Mouse (Mus musculus): ENCODE measurements around the gene Atp6v1g2. TPM values are rescaled to one million over a fixed set of nuclear protein-coding genes. Genes with fewer than 3 reads are reported as not detected.
"Not testable (repeated sequence)": the region's sequence is repeated elsewhere in the genome, so short reads cannot be mapped to it uniquely, and the experiment has no call there.

Atp6v1g2 gene
- polyA plus RNA-seq, 1 experiment from 2014 or later: 9.4 TPM

- H3K9ac ChIP-seq: no peak overlapping the region
- 99% methylated on average over 4 of the region's 4 CpGs for WGBS
- no peaks in the 10 kb centered on the region for H3K27me3 ChIP-seq
- peaks cover 36% of the 10 kb centered on the region for H3K36me3 ChIP-seq
- H3K4me1 ChIP-seq (replicated peaks): peaks cover 22% of the 10 kb centered on the region
- ATAC-seq (replicated peaks; ENCODE audit: insufficient number of reproducible peaks, insufficient read depth, low FRiP score, low read depth): no peak
- no peaks in the 10 kb centered on the region for H3K9me3 ChIP-seq (replicated peaks)
- no peak overlapping the region for H3K27ac ChIP-seq
- H3K4me3 ChIP-seq: no peak overlapping the region
- H3K4me2 ChIP-seq: no peak overlapping the region
These were observed 8.8 kb upstream of the Atp6v1g2 start for GRCm38 (mm10) chr17:35224641-35225040.

GRCm38 (mm10) chr17:35225456-35225855 is 8.0 kb upstream of the Atp6v1g2 start:
- Histone ChIP-seq H3K27ac (no peak overlapping the region), H3K4me1 (replicated peaks) (peaks cover 14% of the 10 kb centered on the region), H3K9me3 (replicated peaks) (no peaks in the 10 kb centered on the region), H3K9ac (no peak overlapping the region), H3K36me3 (peaks cover 37% of the 10 kb centered on the region), H3K27me3 (no peaks in the 10 kb centered on the region), H3K4me3 (no peak overlapping the region), H3K4me2 (no peak overlapping the region)
- 90% methylated on average over 5 of the region's 5 CpGs for WGBS
- ATAC-seq (replicated peaks; ENCODE audit: insufficient number of reproducible peaks, insufficient read depth, low FRiP score, low read depth): no peak

GRCm38 (mm10) chr17:35226561-35227046 is 6.9 kb upstream of the Atp6v1g2 start:
- no peak overlapping the region for H3K27ac ChIP-seq
- WGBS: 74% methylated on average over 14 of the region's 14 CpGs
- no peak overlapping the region for H3K4me2 ChIP-seq
- no peak overlapping the region for H3K4me3 ChIP-seq
- 0 out of 2 replicates have a peak, but pooled peaks cover 7% of the 10 kb centered on the region for H3K4me1 ChIP-seq (replicated peaks)
- H3K36me3 ChIP-seq: peaks cover 42% of the 10 kb centered on the region
- no peaks in the 10 kb centered on the region for H3K27me3 ChIP-seq
- H3K9me3 ChIP-seq (replicated peaks): no peaks in the 10 kb centered on the region
- no peak for ATAC-seq (replicated peaks; ENCODE audit: insufficient number of reproducible peaks, insufficient read depth, low FRiP score, low read depth)
- no peak overlapping the region for H3K9ac ChIP-seq

- 87% methylated on average over 10 of the region's 10 CpGs for WGBS
- Histone ChIP-seq H3K4me3 (no peak overlapping the region), H3K9ac (no peak overlapping the region), H3K27me3 (no peaks in the 10 kb centered on the region), H3K36me3 (peaks cover 37% of the 10 kb centered on the region), H3K4me2 (no peak overlapping the region), H3K27ac (no peak overlapping the region), H3K9me3 (replicated peaks) (no peaks in the 10 kb centered on the region), H3K4me1 (replicated peaks) (peaks cover 37% of the 10 kb centered on the region)
- no peak for ATAC-seq (replicated peaks; ENCODE audit: insufficient number of reproducible peaks, insufficient read depth, low FRiP score, low read depth)
These were observed 2.4 kb upstream of the Atp6v1g2 start for GRCm38 (mm10) chr17:35231022-35231421.

GRCm38 (mm10) chr17:35232043-35232442 is 1.4 kb upstream of the Atp6v1g2 start:
- WGBS: 10% methylated on average over 12 of the region's 12 CpGs

GRCm38 (mm10) chr17:35232659-35233058 is 801 bp upstream of the Atp6v1g2 start:
- Histone ChIP-seq H3K4me1 (replicated peaks) (peaks cover 34% of the 10 kb centered on the region), H3K9me3 (replicated peaks) (no peaks in the 10 kb centered on the region), H3K9ac (no peak overlapping the region), H3K27me3 (no peaks in the 10 kb centered on the region), H3K4me3 (no peak overlapping the region), H3K36me3 (peaks cover 29% of the 10 kb centered on the region), H3K4me2 (no peak overlapping the region; the same call in 1 of the 2 replicates), H3K27ac (peak overlapping the region; percentile 96)
- 68% methylated on average over 5 of the region's 5 CpGs for WGBS
- no peak for ATAC-seq (replicated peaks; ENCODE audit: insufficient number of reproducible peaks, insufficient read depth, low FRiP score, low read depth)

More at GRCm38 (mm10) chr17:35232043-35232442, 1.4 kb upstream of the Atp6v1g2 start:
- no peak overlapping the region for H3K4me3 ChIP-seq
- H3K27ac ChIP-seq: peak overlapping the region; percentile 96; the same call in 1 of the 2 replicates
- H3K4me2 ChIP-seq: no peak overlapping the region
- H3K27me3 ChIP-seq: no peaks in the 10 kb centered on the region
- peaks cover 35% of the 10 kb centered on the region for H3K36me3 ChIP-seq
- H3K9ac ChIP-seq: no peak overlapping the region
- no peak for ATAC-seq (replicated peaks; ENCODE audit: insufficient number of reproducible peaks, insufficient read depth, low FRiP score, low read depth)
- H3K9me3 ChIP-seq (replicated peaks): no peaks in the 10 kb centered on the region
- peaks cover 34% of the 10 kb centered on the region for H3K4me1 ChIP-seq (replicated peaks)

- H3K4me1 ChIP-seq (replicated peaks): peaks cover 34% of the 10 kb centered on the region
- H3K36me3 ChIP-seq: peaks cover 19% of the 10 kb centered on the region
- 80% methylated on average over 7 of the region's 7 CpGs for WGBS
These were observed 630 bp downstream of the Atp6v1g2 start for GRCm38 (mm10) chr17:35234090-35234489.

GRCm38 (mm10) chr17:35234903-35235302 is 1.4 kb downstream of the Atp6v1g2 start:
- Histone ChIP-seq H3K27ac (peak overlapping the region; percentile 96), H3K4me2 (peak overlapping the region; percentile 90), H3K4me1 (replicated peaks) (peaks cover 34% of the 10 kb centered on the region), H3K9ac (peak overlapping the region; percentile 75), H3K27me3 (no peaks in the 10 kb centered on the region), H3K36me3 (peaks cover 11% of the 10 kb centered on the region; the same call in 1 of the 2 replicates), H3K9me3 (replicated peaks) (no peaks in the 10 kb centered on the region), H3K4me3 (peak overlapping the region; percentile 63)
- WGBS: 2% methylated on average over 31 of the region's 31 CpGs
- no peak for ATAC-seq (replicated peaks; ENCODE audit: insufficient number of reproducible peaks, insufficient read depth, low FRiP score, low read depth)

More at GRCm38 (mm10) chr17:35234090-35234489, 630 bp downstream of the Atp6v1g2 start:
- not testable (repeated sequence) for H3K27me3 ChIP-seq; ATAC-seq (replicated peaks; ENCODE audit: insufficient number of reproducible peaks, insufficient read depth, low FRiP score, low read depth); H3K9ac ChIP-seq; H3K9me3 ChIP-seq (replicated peaks)
- Histone ChIP-seq H3K4me2 (peak overlapping the region; percentile 90), H3K4me3 (peak overlapping the region; percentile 63), H3K27ac (peak overlapping the region; percentile 96)

- peak; percentile 85 for ATAC-seq (replicated peaks; ENCODE audit: insufficient number of reproducible peaks, insufficient read depth, low FRiP score, low read depth)
- H3K4me2 ChIP-seq: peak within 1 kb of the TSS; percentile 90
These were observed 2.3 kb downstream of the Atp6v1g2 start, which contains the start of gene Nfkbil1 for GRCm38 (mm10) chr17:35235614-35236389. Gene Nfkbil1 (minus strand): TSS chr17:35235792.

GRCm38 (mm10) chr17:35236390-35236746 is 2.9 kb downstream of the Atp6v1g2 start:
- Histone ChIP-seq H3K4me3 (peak overlapping the region; percentile 63), H3K9ac (peak overlapping the region; percentile 75), H3K9me3 (replicated peaks) (no peaks in the 10 kb centered on the region), H3K36me3 (peaks cover 2% of the 10 kb centered on the region; the same call in 1 of the 2 replicates), H3K27ac (peak overlapping the region; percentile 96), H3K4me2 (peak overlapping the region; percentile 90), H3K4me1 (replicated peaks) (peaks cover 43% of the 10 kb centered on the region), H3K27me3 (no peaks in the 10 kb centered on the region)
- WGBS: under 1% methylated on average over 18 of the region's 18 CpGs
- peak; percentile 59 for ATAC-seq (replicated peaks; ENCODE audit: insufficient number of reproducible peaks, insufficient read depth, low FRiP score, low read depth)

More at GRCm38 (mm10) chr17:35235614-35236389, 2.3 kb downstream of the Atp6v1g2 start, which contains the start of gene Nfkbil1:
- H3K27me3 ChIP-seq: no peaks in the 10 kb centered on the region
- peak within 1 kb of the TSS; percentile 96 for H3K27ac ChIP-seq
- peaks cover 39% of the 10 kb centered on the region for H3K4me1 ChIP-seq (replicated peaks)
- peak within 1 kb of the TSS; percentile 75 for H3K9ac ChIP-seq
- peaks cover 8% of the 10 kb centered on the region; the same call in 1 of the 2 replicates for H3K36me3 ChIP-seq
- H3K4me3 ChIP-seq: peak within 1 kb of the TSS; percentile 63
- H3K9me3 ChIP-seq (replicated peaks): no peaks in the 10 kb centered on the region
- under 1% methylated on average over 35 of the region's 35 CpGs for WGBS

- ATAC-seq (replicated peaks; ENCODE audit: insufficient number of reproducible peaks, insufficient read depth, low FRiP score, low read depth): no peak
These were observed 3.5 kb downstream of the Atp6v1g2 start for GRCm38 (mm10) chr17:35236996-35237395.

More at GRCm38 (mm10) chr17:35236996-35237395, 3.5 kb downstream of the Atp6v1g2 start:
- Histone ChIP-seq H3K36me3 (peaks cover 2% of the 10 kb centered on the region; the same call in 1 of the 2 replicates), H3K4me3 (no peak overlapping the region), H3K27ac (no peak overlapping the region), H3K27me3 (no peaks in the 10 kb centered on the region), H3K4me1 (replicated peaks) (peaks cover 39% of the 10 kb centered on the region), H3K9me3 (replicated peaks) (no peaks in the 10 kb centered on the region), H3K9ac (no peak overlapping the region), H3K4me2 (no peak overlapping the region)
- 71% methylated on average over 9 of the region's 9 CpGs for WGBS
